Mouse (Mus musculus) spleen, adult 2 months (tissue): Measurements from ENCODE around the gene Agap1.

ENCODE experiments used
- CTCF ChIP-seq: fragments of 200-500 bp; IDR thresholded peaks from 2 replicates; pipeline ENCODE4 v1.5.1; 2011; ENCODE audit warnings: mild to moderate bottlenecking, inconsistent platforms; ENCODE audit not compliant: insufficient read depth, insufficient read length, insufficient replicate concordance; ENCODE audit errors: extremely low read depth
- POLR2A ChIP-seq: fragments of 200-500 bp; IDR thresholded peaks from 2 replicates; pipeline ENCODE4 v1.6.1; 2011; ENCODE audit warnings: low read depth, low read length, inconsistent platforms

DNA sequence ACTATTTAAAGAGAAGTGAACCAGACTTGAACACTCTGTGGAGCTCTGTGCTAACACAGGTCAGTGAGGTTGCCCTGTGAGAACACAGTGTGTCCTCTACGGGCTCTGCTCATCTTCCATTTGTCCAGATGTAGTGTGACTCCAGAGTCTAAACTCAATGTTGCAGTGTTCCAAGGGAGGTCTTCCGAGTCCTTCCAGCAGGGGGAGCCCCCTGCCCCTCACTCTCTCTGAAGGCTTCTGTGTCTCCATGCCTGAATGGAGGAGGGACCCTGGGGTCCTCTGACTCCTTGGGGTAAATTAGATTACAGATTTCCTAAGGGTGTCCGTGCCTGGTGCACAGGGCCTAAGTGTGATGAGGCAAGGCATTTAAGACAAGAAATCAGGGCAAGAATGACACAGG is 302.9 kb downstream of the Agap1 start:
- TF ChIP-seq CTCF = 0 out of 2 replicates have a peak, but pooled peaks have one; percentile 2
- no peak for TF ChIP-seq POLR2A
